Mouse (Mus musculus) forebrain, postnatal 0 days (tissue): ENCODE measurements around the gene I0C0044D17Rik. TPM values are rescaled to one million over a fixed set of nuclear protein-coding genes. Genes with fewer than 3 reads are reported as not detected.

Experiments used
- ATAC-seq: fragments of 200-750 bp; cut with Nextera tagmentation; 2 replicates; pipeline ENCODE4 v1.8.0; 2017; ENCODE audit warnings: mild to moderate bottlenecking, moderate library complexity
- DNase-seq: peaks from one replicate; pipeline ENCODE4 v3.0.0-alpha.2; 2015
- H3K27ac ChIP-seq: fragments of 300-500 bp; sonication (generic); 2 replicates; pipeline ENCODE4 v1.5.1; 2014; ENCODE audit warnings: low read depth, mild to moderate bottlenecking, antibody characterized with exemption, low read length, moderate library complexity, mixed read lengths
- H3K27me3 ChIP-seq: fragments of 300-500 bp; sonication (generic); 2 replicates; pipeline ENCODE4 v1.6.1; 2014; ENCODE audit warnings: mild to moderate bottlenecking, low read length, mixed read lengths; ENCODE audit not compliant: insufficient read depth
- H3K36me3 ChIP-seq: fragments of 300-500 bp; sonication (generic); 2 replicates; pipeline ENCODE4 v1.6.1; 2014; ENCODE audit warnings: mild to moderate bottlenecking, moderate library complexity; ENCODE audit not compliant: insufficient read depth
- H3K4me1 ChIP-seq: fragments of 300-500 bp; sonication (generic); 2 replicates; pipeline ENCODE4 v1.6.1; 2014; ENCODE audit warnings: antibody characterized with exemption; ENCODE audit not compliant: insufficient read depth
- H3K4me2 ChIP-seq: fragments of 300-500 bp; sonication (generic); 2 replicates; pipeline ENCODE4 v1.6.1; 2014; ENCODE audit warnings: low read depth, mild to moderate bottlenecking, moderate library complexity
- H3K4me3 ChIP-seq: fragments of 300-500 bp; sonication (generic); 2 replicates; pipeline ENCODE4 v1.5.1; 2014; ENCODE audit warnings: low read depth, low read length, mixed read lengths
- H3K9ac ChIP-seq: fragments of 300-500 bp; sonication (generic); 2 replicates; pipeline ENCODE4 v1.6.1; 2014; ENCODE audit warnings: mild to moderate bottlenecking
- H3K9me3 ChIP-seq: fragments of 300-500 bp; sonication (generic); 2 replicates; pipeline ENCODE4 v1.6.1; 2016; ENCODE audit warnings: low read length
- CTCF ChIP-seq: sonication (generic); IDR thresholded peaks from 2 replicates; pipeline ENCODE4 v1.5.1; 2016; ENCODE audit warnings: antibody characterized with exemption, control low read depth, low read depth
- WGBS: fragments of 180-500 bp; shearing (Covaris S2); extraction: QIAGEN DNeasy Blood & Tissue Kit; methylation state at CpG from one replicate; pipeline ENCODE4 v1.1.7; 2014; 5-methylcytosine and 5-hydroxymethylcytosine counted together
- polyA plus RNA-seq: library from polyadenylated mRNA; unstranded; fragments of >200 nt; fragmentation: Nextera tagmentation; extraction: Ambion mirVana; gene quantifications from 2 replicates; pipeline ENCODE4 v1.2.1, GENCODE M21; 2015
- total RNA-seq: library from RNA; depleted of rRNA; stranded (reverse); fragments of >200 nt; gene quantifications from 2 replicates; pipeline ENCODE4 v1.2.3, GENCODE M21; 2014

I0C0044D17Rik gene
- total and polyA plus RNA-seq, 2 experiments from 2014 or later, result not detected

GRCm38 (mm10) chr4:98840526-98840925 is 16.9 kb upstream of the I0C0044D17Rik start:
- H3K27me3 ChIP-seq, result no peaks in the 10 kb centered on the region
- no peak overlapping the region for H3K27ac ChIP-seq
- no peak for TF ChIP-seq CTCF
- H3K4me1 ChIP-seq, result no peaks in the 10 kb centered on the region
- H3K9me3 ChIP-seq, result no peaks in the 10 kb centered on the region
- no peak overlapping the region for H3K4me2 ChIP-seq
- 13% methylated on average over 6 of the region's 6 CpGs for WGBS
- no peak overlapping the region for H3K4me3 ChIP-seq
- ATAC-seq (peak; percentile 34; the same call in 1 of the 2 replicates), DNase-seq (no peak)
- H3K9ac ChIP-seq, result no peak overlapping the region
- H3K36me3 ChIP-seq, result no peaks in the 10 kb centered on the region

DNA sequence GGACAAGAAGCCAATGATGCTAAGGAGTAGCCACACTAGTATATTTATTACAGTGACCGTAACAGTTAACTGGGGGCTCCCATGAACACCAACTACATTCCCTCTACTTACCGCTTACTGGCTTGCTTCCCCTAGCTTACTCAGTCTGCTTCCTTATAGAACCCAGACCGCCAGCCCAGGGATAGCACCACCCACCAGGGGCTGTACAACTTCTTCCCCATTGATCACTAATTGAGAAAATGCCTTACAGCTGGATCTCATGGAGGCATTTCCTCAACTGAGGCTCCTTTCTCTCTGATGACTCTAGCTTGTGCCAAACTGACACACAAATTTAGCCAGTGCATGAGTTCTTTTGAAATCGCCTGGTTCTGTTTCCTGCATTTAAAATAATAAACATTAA is 15.3 kb upstream of the I0C0044D17Rik start:
- H3K4me2 ChIP-seq, result no peak overlapping the region
- DNase-seq (no peak), ATAC-seq (no peak)
- H3K9me3 ChIP-seq, result no peaks in the 10 kb centered on the region
- H3K27ac ChIP-seq, result no peak overlapping the region
- H3K27me3 ChIP-seq, result no peaks in the 10 kb centered on the region
- no peaks in the 10 kb centered on the region for H3K4me1 ChIP-seq
- no peak overlapping the region for H3K4me3 ChIP-seq
- no peaks in the 10 kb centered on the region for H3K36me3 ChIP-seq
- 87% methylated on average over 4 of the region's 4 CpGs for WGBS
- no peak overlapping the region for H3K9ac ChIP-seq
- no peak for TF ChIP-seq CTCF

DNA sequence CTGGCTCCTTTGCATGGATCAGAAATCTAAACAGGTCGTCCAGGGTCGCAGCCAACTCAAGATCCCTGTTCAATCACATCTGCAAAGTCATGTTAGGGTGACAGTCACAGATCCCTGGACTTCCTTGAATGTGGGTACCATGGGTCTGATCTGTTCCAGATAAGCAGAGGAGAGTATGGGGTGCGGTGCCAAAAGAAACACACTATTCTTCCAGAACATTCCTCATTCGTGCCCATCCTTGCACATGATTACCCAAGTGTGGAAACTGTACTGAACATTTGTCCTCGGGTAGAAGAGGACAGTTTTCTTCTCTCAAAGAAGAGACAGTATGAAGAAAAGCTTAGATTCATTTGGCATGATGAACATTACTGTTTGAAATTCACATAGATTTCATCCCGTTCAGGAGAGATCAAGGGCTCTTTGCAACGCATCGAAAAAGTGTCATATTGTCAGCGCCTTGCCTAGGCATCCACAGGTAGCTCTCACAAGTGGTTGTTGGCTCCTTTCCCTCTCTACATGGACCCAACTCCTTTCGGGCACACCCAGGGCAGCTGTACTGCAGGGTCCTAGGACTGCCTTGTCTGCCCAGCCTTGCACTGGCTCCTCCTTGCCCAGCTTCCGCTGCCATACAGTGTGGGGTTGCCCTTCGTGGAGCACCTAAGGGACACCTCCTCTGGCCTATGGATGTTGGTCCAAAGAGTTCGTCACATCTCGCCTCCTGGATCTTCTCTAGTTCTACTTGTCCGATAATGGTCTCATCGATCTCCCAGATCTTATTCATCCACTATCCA is 14.3 kb upstream of the I0C0044D17Rik start:
- no peak overlapping the region for H3K27ac ChIP-seq
- H3K4me2 ChIP-seq, result no peak overlapping the region
- H3K9me3 ChIP-seq, result no peaks in the 10 kb centered on the region
- DNase-seq (no peak), ATAC-seq (no peak)
- TF ChIP-seq CTCF, result no peak
- H3K36me3 ChIP-seq, result no peaks in the 10 kb centered on the region
- no peak overlapping the region for H3K4me3 ChIP-seq
- H3K9ac ChIP-seq, result no peak overlapping the region
- no peaks in the 10 kb centered on the region for H3K27me3 ChIP-seq
- 95% methylated on average over 16 of the region's 16 CpGs for WGBS
- H3K4me1 ChIP-seq, result no peaks in the 10 kb centered on the region

DNA sequence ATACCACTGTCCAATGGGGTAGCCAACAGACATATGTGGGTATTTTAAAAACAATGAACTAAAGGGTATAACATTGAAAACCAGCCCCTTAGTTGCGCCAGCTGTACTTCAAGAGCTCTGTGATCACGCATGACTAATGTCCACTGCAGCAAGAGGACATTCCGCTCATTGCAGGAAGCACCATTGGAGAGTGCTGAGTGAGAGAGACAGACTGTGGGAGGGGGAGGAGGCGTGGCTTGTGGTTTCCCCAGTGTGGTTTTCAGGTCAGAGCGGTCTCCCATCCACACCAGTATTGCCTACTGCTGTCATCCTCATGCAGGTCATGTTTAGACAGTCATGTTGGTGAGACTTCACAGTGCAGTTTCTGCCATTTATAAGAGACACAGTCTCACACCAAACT is 12.9 kb upstream of the I0C0044D17Rik start:
- no peak for TF ChIP-seq CTCF
- no peaks in the 10 kb centered on the region for H3K9me3 ChIP-seq
- no peak overlapping the region for H3K4me2 ChIP-seq
- no peaks in the 10 kb centered on the region for H3K27me3 ChIP-seq
- H3K27ac ChIP-seq, result no peak overlapping the region
- WGBS, result 65% methylated on average over 5 of the region's 5 CpGs
- no peak overlapping the region for H3K4me3 ChIP-seq
- no peak overlapping the region for H3K9ac ChIP-seq
- ATAC-seq, result no peak
- no peaks in the 10 kb centered on the region for H3K36me3 ChIP-seq
- no peak for DNase-seq
- no peaks in the 10 kb centered on the region for H3K4me1 ChIP-seq

DNA sequence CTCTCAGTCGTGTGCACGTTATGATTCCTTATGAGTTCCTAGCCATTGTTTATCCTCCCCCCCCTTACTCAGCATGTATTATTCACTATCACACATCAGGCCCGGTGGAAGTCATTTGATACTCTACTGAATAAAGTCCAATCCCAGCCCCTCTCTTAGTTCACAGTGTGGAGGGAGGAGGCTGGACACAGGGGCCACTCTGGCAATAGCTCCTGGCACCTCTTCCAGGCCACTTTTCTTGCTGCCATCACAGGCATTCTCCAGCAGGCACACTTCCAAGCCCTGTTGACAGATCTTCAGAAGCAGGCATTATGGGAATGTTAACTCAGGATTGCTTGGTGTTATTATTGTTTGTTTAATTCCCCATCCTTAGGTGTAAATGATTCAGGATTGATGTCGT is 11.1 kb upstream of the I0C0044D17Rik start:
- Histone ChIP-seq H3K27ac (no peak overlapping the region), H3K4me1 (no peaks in the 10 kb centered on the region), H3K9ac (no peak overlapping the region), H3K36me3 (no peaks in the 10 kb centered on the region), H3K4me2 (no peak overlapping the region), H3K4me3 (no peak overlapping the region), H3K27me3 (no peaks in the 10 kb centered on the region), H3K9me3 (no peaks in the 10 kb centered on the region)
- no peak for TF ChIP-seq CTCF
- ATAC-seq (no peak), DNase-seq (no peak)
- 46% methylated on average over 4 of the region's 4 CpGs for WGBS

DNA sequence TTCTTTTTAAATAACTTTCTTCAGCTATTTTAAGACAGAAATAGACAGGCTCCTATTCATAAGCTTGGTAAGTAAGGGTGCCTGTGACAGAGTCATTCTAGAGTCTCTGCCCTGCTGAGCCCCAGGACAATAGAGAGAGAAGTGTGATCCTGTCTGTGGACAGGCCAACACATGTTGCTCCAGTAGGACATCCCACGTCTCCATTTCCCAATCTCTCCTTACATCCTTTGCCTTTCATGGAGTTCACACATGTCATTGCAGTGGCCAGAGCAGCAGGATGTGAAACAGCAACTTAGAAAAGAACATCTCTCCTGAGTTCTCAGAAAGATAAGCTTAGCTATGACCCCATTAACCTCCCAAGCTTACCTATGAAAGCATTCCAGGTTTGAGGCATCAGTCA is 8.1 kb upstream of the I0C0044D17Rik start:
- no peaks in the 10 kb centered on the region for H3K4me1 ChIP-seq
- H3K36me3 ChIP-seq, result no peaks in the 10 kb centered on the region
- H3K9me3 ChIP-seq, result no peaks in the 10 kb centered on the region
- TF ChIP-seq CTCF, result no peak
- no peak for DNase-seq
- no peak overlapping the region for H3K4me3 ChIP-seq
- H3K27ac ChIP-seq, result no peak overlapping the region
- no peak overlapping the region for H3K4me2 ChIP-seq
- H3K27me3 ChIP-seq, result no peaks in the 10 kb centered on the region
- 74% methylated on average over 1 of the region's 1 CpGs for WGBS
- no peak overlapping the region for H3K9ac ChIP-seq
- ATAC-seq, result no peak

DNA sequence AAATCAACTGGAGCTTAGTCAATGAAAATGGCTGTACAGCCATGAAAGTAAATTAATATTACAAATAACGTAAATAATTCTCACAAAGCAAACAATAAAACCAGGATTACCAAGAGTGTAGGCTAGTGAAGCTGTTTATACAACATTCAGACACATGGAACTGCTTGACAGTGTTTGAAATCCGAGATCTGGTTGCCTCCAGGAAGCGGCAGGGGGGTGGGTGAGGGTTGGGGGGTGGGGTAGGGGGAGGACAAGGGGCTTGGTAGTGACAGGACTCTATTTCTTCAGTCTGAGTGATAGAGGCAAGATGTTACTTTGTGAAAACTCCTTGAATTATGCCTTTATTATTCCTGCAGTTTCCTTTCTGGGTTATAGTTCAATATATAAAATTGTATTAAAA is 3.1 kb upstream of the I0C0044D17Rik start:
- H3K36me3 ChIP-seq, result no peaks in the 10 kb centered on the region
- no peak for ATAC-seq
- H3K9me3 ChIP-seq, result no peaks in the 10 kb centered on the region
- H3K27ac ChIP-seq, result no peak overlapping the region
- no peak overlapping the region for H3K9ac ChIP-seq
- no peak for TF ChIP-seq CTCF
- no peak overlapping the region for H3K4me2 ChIP-seq
- no peak for DNase-seq
- H3K4me1 ChIP-seq, result no peaks in the 10 kb centered on the region
- H3K4me3 ChIP-seq, result no peak overlapping the region
- WGBS, result 56% methylated on average over 3 of the region's 3 CpGs
- H3K27me3 ChIP-seq, result no peaks in the 10 kb centered on the region
